Mouse (Mus musculus) erythroblast, adult 5-6 weeks (primary cell): ENCODE data around the gene Map4k2. TPM values are rescaled to one million over a fixed set of nuclear protein-coding genes. Genes with fewer than 3 reads are reported as not detected.
A peak's percentile ranks its signal among the peaks of the same experiment; 100 is the strongest.
"Not testable (repeated sequence)": the region's sequence is repeated elsewhere in the genome, so short reads cannot be mapped to it uniquely, and the experiment has no call there.

Source experiments
- ATAC-seq: replicated peaks from 2 replicates; pipeline ENCODE4 v1.8.0; 2016; ENCODE audit warnings: moderate number of reproducible peaks, mild to moderate bottlenecking, moderate TSS enrichment, inconsistent platforms; ENCODE audit not compliant: poor library complexity, low FRiP score, severe bottlenecking
- total RNA-seq, 2 experiments: library from RNA; stranded (forward) in 1 of 2; stranded (reverse) in 1 of 2; fragments of 150-400 nt in 1 of 2; fragments of 200-764, 138-1000 nt in 1 of 2; gene quantifications; 2 replicates each; pipeline versions ENCODE4 v1.2.3 to v1.2.4; 2015 to 2017; ENCODE audit warnings: low replicate concordance in 2 of 2

The Map4k2 gene
- total RNA-seq (2015; ENCODE audit: low replicate concordance): 21.5 and 30.0 TPM in 2 replicates
- total RNA-seq (2017; ENCODE audit: low replicate concordance): 14.5 and 21.1 TPM in 2 replicates

- peak; percentile 77 for ATAC-seq
These were observed at the start of gene Map4k2 for GRCm38 (mm10) chr19:6340524-6341452. Gene Map4k2 (plus strand): TSS chr19:6341135.

- no peak for ATAC-seq
These were observed 48.7 kb upstream of the Map4k2 start for GRCm38 (mm10) chr19:6292262-6292661.

- ATAC-seq: no peak
These were observed 46.6 kb upstream of the Map4k2 start for GRCm38 (mm10) chr19:6294301-6294700.

- ATAC-seq: peak; percentile 46
These were observed 44.3 kb upstream of the Map4k2 start for GRCm38 (mm10) chr19:6296551-6297210.

- ATAC-seq: peak; percentile 66
These were observed 43.3 kb upstream of the Map4k2 start for GRCm38 (mm10) chr19:6297641-6298040.

- ATAC-seq: no peak
These were observed 41.9 kb upstream of the Map4k2 start for GRCm38 (mm10) chr19:6299003-6299402.

GRCm38 (mm10) chr19:6299450-6300267 is 41.3 kb upstream of the Map4k2 start:
- ATAC-seq: no peak

GRCm38 (mm10) chr19:6300402-6300841 is 40.5 kb upstream of the Map4k2 start:
- peak; percentile 72 for ATAC-seq

- ATAC-seq: no peak
These were observed 38.8 kb upstream of the Map4k2 start for GRCm38 (mm10) chr19:6302114-6302513.

GRCm38 (mm10) chr19:6302522-6302921 is 38.4 kb upstream of the Map4k2 start:
- ATAC-seq: no peak

- no peak for ATAC-seq
These were observed 37.1 kb upstream of the Map4k2 start for GRCm38 (mm10) chr19:6303831-6304230.

- peak; percentile 55 for ATAC-seq
These were observed 36.0 kb upstream of the Map4k2 start for GRCm38 (mm10) chr19:6304787-6305516.

GRCm38 (mm10) chr19:6305517-6306115 is 35.3 kb upstream of the Map4k2 start:
- no peak for ATAC-seq

- ATAC-seq: peak; percentile 75
These were observed 34.8 kb upstream of the Map4k2 start, which contains the start of gene Cdc42bpg for GRCm38 (mm10) chr19:6306137-6306551. Gene Cdc42bpg (plus strand): TSS chr19:6306456.

- peak; percentile 50 for ATAC-seq
These were observed 34.3 kb upstream of the Map4k2 start for GRCm38 (mm10) chr19:6306586-6306985.

GRCm38 (mm10) chr19:6307733-6308531 is 33.0 kb upstream of the Map4k2 start:
- no peak for ATAC-seq

- ATAC-seq: no peak
These were observed 30.8 kb upstream of the Map4k2 start for GRCm38 (mm10) chr19:6310181-6310580.

GRCm38 (mm10) chr19:6311783-6312182 is 29.2 kb upstream of the Map4k2 start:
- ATAC-seq: not testable (repeated sequence)
